In the genomic region with DNA sequence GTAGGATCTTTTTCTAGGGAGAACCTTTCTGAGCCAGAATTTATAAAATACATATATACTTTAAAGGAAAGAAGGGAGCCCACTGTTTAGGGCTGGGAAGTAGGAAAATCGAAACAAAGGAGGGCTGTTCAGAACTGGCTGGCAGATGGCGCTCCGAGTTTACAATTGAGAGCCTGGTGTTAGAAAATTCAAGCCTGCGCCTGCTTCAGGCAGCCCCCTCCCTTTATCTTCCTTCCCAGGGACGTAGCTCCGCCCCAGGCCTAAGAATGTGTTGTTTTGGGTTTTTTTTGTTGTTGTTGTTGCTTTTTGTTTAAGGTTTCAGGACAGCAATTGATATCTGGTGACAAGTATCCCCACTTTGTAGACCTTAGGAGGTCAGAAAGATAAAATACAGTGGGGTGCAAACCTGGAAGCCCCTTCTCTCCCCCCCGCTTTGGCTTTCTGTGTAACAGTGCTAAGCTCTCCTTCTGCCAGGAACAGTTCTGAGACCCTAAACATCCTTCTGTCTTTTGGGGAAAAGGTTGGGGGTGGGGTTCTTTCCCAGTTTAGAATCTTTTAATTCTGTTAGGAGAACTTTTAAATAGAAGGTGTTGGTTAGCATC, we compare ENCODE assay signal across 1 mouse cellular context.
A peak's percentile ranks its signal among the peaks of the same experiment; 100 is the strongest.
TF ChIP-seq lines count a peak whose summit lies in the region.

No protein-coding gene starts in this region.

TF ChIP-seq in MEL, 35 proteins besides CTCF, POLR2A, EP300 and RAD21 (continued from another document):
- TF ChIP-seq HCFC1 (IDR thresholded peaks at IDR 0.05; ENCODE audit: low read depth, low read length) (0 out of 2 replicates have a peak, but pooled peaks have one; percentile 31), POLR2AphosphoS5 (IDR thresholded peaks at IDR 0.05; ENCODE audit: borderline replicate concordance, low read depth, low read length) (no peak), MAX (IDR thresholded peaks at IDR 0.05; ENCODE audit: low read length) (no peak), JUND (IDR thresholded peaks at IDR 0.05; ENCODE audit: low read depth, low read length) (no peak), CHD1 (IDR thresholded peaks at IDR 0.05; ENCODE audit: low read depth, low read length) (no peak), TAL1 (IDR thresholded peaks at IDR 0.05; ENCODE audit: low read length) (no peak), ELF1 (IDR thresholded peaks at IDR 0.05; ENCODE audit: low read depth, low read length) (0 out of 2 replicates have a peak, but pooled peaks have one; percentile 19), KAT2A (conservative IDR thresholded peaks at IDR 0.05; ENCODE audit: low read depth, low read length) (no peak), BHLHE40 (IDR thresholded peaks at IDR 0.05; ENCODE audit: borderline replicate concordance, low read depth, low read length) (peak; percentile 56; the same call in 1 of the 2 replicates), ZNF384 (IDR thresholded peaks at IDR 0.05; ENCODE audit: low read depth, low read length) (peak; percentile 24; the same call in 1 of the 2 replicates), GABPA (IDR thresholded peaks at IDR 0.05; ENCODE audit: low read depth, low read length) (no peak), SIN3A (IDR thresholded peaks at IDR 0.05; ENCODE audit: low read length) (peak; percentile 57), RCOR1 (IDR thresholded peaks at IDR 0.05; ENCODE audit: low read depth, low read length) (no peak), MXI1 (IDR thresholded peaks at IDR 0.05; ENCODE audit: low read depth, low read length) (no peak), USF2 (IDR thresholded peaks at IDR 0.05; ENCODE audit: borderline replicate concordance in 1 of 2, insufficient read depth in 1 of 2, low read depth in 1 of 2, low read length in 2 of 2) (no peak), POLR2AphosphoS2 (IDR thresholded peaks at IDR 0.05; ENCODE audit: low read length) (no peak), GATA1 (IDR thresholded peaks at IDR 0.05; ENCODE audit: low read depth, low read length) (peak; percentile 26; the same call in 1 of the 2 replicates), E2F4 (IDR thresholded peaks at IDR 0.05; ENCODE audit: borderline replicate concordance, low read depth, low read length) (no peak), ETS1 (IDR thresholded peaks at IDR 0.05; ENCODE audit: low read depth, low read length) (no peak), ZC3H11A (IDR thresholded peaks at IDR 0.05; ENCODE audit: low read depth, low read length) (peak; percentile 97), UBTF (IDR thresholded peaks at IDR 0.05; ENCODE audit: borderline replicate concordance, insufficient read depth, low read depth, low read length) (no peak), MEF2A (IDR thresholded peaks at IDR 0.05; ENCODE audit: extremely low read depth, insufficient replicate concordance, low read depth, low read length, poor library complexity, severe bottlenecking) (no peak), SMC3 (IDR thresholded peaks at IDR 0.05; ENCODE audit: low read depth, low read length) (peak; percentile 97), CHD2 (IDR thresholded peaks at IDR 0.05; ENCODE audit: low read length) (no peak), MAZ (IDR thresholded peaks at IDR 0.05; ENCODE audit: low read depth, low read length) (peak; percentile 77), MAFK (IDR thresholded peaks at IDR 0.05; ENCODE audit: borderline replicate concordance, low read depth, low read length) (no peak)
